Mouse (Mus musculus) T-helper 2 cell (primary cell): ENCODE measurements around the gene 4931406P16Rik.

Experiments
- in situ Hi-C: fragments of 300-600 bp; cut with MboI, MseI; formaldehyde crosslinking; loops from one replicate; pipeline ENCODE4 v1.15.1; 2025; ENCODE audit warnings: high pct_unique_total_duplicates

The 4931406P16Rik gene

DNA sequence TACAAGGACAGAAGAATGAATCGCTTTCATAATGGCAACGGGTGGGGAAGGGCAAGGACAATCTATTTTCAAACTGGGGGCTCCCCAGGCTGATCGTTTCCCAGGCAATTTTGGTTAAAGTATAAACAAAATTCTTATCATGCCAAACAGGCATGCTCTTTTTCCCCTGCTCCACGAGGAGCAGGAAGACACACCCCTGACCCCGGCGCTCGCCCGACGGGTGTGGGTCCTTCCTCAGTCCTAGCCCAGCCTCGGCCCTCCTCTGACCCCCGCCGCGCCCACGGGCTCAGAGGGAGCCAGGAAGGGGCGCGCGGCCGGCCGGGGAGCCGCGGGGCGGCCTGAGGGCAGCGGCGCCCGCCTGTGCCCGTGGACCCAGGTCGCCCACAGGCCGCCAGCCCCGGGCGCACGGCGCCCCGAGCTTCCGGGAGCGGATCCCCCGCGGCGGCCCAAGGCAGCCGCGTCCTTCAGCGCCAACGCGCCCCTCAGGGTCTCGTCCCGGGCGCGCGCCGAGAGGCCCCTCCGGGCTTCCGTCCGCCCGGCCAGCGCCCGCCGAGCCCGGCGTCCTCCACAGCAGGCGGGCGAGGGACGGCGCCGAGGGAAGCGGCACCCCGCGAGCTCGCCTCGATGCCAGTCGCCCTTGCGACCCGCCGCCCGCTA is 437 bp downstream of the 4931406P16Rik start:
- in situ Hi-C loops, result no loop called here

DNA sequence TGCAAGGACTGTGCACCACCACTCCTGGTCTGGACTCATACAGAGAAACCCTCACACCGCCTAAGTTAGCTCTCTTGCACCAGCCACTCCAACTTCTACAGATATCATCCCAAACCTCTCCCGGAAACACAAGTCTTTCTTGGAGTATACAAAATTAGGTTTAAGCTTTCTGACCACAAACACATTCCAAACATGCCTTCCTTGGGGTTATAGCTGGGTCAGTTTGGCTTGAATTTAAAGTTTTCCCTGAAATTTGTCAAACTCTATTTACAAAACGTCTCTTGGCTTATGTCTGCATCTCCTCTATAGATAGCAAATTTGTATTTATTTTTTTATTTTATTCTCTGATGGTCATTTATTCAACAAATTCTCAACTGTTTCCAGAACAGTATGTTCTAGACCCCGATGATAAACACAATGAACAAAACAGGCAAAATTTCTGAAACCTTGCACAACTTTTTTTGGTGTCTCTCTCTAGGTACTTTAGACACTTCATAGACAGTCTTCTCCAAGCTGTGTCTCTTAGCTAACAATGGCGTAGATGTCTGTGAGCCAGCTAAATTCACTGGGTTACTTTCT is 4.1 kb downstream of the 4931406P16Rik start:
- in situ Hi-C loops, result no loop called here

DNA sequence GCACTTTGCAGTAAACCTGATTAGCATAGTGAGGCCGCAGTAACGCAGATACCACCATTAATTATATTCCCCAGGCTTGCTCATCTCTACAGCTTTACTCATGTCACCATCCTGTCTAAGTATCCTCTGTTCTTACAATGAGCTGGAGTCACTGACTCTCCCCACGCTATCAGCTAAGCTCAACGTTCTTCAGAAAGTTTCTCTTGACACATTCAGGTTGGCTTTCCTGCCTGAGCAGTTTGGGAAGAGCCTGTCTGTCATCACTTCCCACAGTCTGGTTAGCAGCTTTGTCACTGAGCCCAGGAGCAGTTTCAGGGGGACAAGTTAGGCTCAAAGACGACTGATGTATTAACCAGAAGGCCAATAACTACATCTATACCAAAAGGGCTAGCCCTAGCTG is 4.8 kb downstream of the 4931406P16Rik start:
- in situ Hi-C loops, result no loop called here

DNA sequence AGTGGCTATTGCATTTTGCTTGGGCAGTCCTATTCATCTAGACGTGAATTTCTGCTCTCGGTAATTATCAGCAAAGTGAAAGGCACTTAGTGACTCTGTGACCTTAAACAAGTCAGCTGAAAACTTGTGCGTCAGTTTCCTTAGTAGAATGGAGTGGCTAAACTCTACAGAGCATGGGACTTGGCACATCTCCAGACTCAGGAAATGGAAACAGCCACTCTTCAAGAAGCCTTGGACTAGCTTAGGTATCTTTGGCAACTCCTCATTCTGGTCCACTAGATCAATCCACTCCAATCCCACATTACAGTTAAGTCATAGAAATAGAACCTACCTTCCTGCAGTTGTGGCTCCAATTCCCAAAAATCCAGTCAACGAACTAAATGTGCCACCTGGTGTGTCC is 7.9 kb downstream of the 4931406P16Rik start:
- in situ Hi-C loops, result no loop called here

DNA sequence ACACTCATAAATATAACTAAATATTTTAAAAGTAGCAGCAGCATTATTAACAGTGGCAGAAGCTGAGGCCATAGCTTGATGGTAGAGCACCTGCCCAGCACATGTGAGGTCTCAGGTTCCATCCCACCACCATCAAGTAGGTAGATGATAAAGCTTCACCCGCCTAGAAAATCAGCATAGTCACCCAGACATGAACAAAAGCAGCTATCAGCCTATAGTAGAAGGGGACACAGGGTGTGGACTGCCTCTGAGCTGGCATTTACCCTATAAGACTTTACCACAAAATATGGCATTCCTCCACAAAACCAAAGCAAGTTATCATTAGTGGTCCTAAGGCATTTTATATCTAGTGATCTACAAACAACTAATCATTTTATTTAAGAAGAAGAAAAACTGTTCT is 10.7 kb downstream of the 4931406P16Rik start:
- in situ Hi-C loops, result no loop called here

DNA sequence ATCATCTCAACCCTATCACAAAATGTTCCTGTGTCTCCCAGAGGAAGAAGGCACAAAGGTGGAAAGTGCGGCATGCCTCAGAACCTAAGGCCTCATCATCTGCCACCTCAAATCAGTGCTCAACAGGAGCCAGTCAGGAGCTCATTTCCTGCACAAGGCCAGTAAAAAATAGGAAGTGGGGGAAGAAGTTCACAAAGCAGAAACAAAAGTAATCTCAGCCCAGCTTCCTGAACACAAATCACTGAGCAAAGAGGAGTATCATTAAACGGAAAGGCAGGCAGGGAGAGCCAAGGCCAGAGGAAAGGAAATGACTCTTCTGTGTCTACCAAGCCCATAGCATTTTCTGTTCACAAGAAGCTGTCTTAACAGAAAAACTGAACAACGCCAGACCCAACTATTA is 11.4 kb downstream of the 4931406P16Rik start:
- in situ Hi-C loops, result no loop called here

DNA sequence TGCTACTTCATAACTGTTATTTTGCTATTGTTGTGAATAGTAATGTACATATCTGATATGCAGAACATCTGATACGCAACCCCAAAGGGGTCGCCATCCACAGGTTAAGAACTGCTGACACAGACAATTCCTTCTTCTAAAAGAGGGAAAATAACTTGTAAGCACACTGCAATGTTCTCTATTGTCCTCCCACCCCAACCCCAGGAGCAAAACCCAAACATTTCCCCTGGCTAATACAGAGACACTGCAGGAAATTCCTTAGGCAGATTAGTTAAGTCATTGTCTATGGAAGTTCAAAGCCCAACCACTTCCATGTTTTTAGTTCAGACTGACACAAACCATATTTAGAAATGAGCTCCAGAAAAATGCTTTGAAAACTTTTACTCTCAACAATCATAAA is 14.5 kb downstream of the 4931406P16Rik start:
- in situ Hi-C loops, result no loop called here

DNA sequence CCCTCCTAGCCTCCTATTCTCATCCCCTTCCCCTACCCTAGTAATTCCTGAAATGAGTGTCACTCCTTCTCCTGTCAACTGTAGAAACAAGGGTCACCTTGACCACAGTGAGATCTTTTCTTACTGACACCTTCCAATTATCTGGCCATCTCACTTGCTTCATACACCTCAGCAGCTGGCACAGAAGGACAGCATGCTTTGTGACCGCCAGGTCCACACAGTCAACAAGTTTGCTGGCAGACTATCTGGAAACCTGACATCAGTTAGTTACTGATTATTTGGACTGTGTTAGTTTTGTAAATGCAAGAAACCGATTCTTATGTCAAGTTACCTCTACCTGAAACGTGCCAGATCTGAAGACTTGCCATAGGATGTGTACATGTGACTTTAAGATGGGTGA is 17.2 kb downstream of the 4931406P16Rik start:
- in situ Hi-C loops, result no loop called here

DNA sequence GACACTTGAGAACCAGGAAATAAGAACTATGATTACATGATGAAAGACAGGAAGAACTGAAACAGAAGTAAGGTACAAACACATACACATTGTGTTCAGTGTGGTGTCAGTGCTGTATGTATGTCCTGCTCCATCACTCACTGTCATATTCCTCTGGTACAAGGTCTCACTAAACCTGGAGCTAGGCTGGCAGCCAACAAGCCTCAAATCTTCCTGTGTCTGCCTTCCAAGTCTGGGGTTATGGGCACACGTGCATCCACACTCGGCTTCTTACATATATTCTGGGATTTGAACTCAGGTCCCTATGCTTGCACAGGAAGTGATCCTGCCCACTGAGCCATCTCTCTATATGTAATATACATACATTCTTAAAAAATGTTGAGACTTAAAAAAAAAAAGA is 20.7 kb downstream of the 4931406P16Rik start:
- in situ Hi-C loops, result no loop called here

DNA sequence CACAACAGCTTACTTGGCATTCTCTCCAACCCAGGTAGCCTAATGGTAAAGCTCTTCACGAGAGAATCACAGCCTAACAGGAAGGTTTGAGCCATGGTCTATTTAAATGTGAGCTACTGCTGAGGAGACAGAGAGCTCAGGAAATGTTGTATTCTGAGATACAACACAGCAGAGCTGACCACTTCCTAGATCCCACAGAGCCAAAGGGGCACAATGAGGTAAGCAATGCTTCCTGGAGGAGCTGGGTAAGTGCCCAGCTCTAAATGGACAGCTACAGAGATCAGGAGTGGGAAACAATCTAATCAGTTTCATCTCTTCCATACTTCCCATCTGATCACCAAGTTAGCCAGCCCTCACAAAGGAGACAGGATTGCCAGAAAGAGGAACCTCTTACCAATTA is 22.1 kb downstream of the 4931406P16Rik start:
- in situ Hi-C loops, result no loop called here

DNA sequence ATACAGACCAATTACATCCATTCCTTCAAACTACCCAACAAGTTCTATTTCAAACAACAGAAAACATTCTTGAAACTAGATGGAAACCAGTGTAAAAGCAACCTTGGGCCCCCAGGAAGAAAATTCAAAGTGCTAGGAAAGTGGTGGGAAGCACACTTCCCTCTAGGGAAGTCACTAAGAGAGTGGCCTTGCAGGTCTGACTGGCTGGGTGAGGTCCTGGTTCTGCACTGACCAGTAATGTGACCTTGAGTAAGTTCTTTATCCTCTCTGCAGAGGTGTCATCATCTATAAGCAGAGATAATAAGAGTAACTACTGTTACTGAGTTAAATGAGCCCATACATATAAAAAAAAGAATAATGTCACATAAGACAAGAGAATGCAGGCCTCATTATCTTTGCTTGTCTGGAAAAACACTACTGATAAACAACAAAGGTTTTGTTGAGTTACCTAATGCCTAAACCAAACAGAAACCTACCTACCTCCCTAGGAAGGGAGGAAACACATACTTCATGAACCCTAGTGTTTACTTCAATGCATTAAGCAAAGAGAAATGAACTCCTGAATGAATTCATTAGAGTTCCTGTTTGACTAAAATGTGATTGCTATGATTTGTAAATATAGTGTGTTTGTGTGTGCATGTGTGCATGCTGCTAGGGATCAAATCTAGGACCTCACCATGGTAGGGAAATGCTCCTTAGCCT is 22.8 kb downstream of the 4931406P16Rik start:
- in situ Hi-C loops, result no loop called here

DNA sequence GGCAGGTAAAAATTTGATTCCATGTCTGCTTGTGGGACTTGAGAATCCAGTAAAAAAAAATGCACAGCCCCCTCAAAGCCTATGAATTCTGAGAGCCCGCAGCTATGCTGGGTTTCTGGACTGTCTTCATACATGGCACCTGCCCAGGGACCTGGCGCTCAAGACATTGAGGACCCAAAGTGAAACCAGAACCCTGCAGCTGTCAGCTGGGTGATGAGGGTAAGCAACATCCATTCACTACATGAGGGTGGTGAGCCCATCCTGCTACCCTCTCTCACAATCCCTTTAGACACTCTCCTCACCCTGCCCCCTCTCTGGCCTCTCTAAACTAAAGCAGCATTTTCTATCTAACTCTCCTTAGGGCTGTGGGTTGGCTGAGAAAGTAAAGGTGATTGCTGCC is 35.7 kb downstream of the 4931406P16Rik start:
- in situ Hi-C loops, result no loop called here

DNA sequence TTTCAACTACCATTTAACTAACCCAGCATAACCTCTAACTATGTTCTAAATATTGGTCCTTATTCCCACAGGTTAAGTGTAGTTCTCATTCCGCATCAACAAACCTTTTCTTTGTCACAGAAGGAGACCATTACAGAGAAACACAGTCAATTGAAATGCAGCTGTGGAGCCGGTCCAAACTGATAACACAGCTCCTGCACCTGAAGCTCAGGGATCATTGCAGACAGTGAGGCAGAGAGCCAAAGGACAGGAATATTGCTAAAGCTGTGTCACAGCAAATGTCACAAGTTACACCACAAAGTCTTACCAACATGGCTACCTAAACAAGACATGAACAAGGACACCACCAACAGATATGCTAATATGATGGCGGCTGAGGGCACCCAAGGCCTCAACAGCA is 37.3 kb downstream of the 4931406P16Rik start:
- in situ Hi-C loops, result no loop called here

DNA sequence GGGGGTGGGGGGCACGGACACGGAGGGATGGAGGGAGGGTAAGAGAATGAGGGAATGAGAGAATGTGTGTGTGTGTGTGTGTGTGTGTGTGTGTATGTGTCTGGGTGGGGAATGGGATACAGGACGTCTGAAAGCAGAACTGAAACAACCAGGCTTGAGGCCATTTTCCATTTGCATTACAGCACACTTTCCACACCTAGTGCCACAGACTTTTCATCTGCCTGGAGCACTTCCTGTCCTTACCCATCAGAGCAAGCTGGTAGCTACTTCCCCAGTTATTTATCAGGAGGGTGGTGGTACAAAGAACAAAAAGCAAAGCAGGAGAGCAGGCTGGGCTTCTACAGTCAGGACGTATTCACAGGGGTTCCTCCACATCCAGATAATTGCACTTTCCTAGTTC is 40.9 kb downstream of the 4931406P16Rik start:
- in situ Hi-C loops, result no loop called here

DNA sequence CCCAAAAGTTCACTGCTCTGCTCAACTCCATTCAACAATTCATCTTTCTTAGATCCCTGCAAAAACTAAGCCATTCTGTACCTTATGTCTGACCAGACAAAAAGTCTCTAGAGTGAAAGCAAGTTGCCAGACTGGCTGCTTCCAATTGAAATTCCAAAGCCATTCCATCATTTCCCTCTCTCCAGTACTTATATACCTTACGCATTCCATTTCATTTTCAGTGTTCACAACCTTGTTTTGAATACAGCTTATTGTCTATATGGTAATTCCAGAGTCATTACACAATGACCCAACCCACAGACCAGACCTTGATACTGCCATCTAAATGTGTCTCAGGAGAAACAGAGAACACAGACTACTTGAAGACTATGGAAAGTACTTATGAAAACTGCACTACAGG is 44.9 kb downstream of the 4931406P16Rik start:
- in situ Hi-C loops, result no loop called here

DNA sequence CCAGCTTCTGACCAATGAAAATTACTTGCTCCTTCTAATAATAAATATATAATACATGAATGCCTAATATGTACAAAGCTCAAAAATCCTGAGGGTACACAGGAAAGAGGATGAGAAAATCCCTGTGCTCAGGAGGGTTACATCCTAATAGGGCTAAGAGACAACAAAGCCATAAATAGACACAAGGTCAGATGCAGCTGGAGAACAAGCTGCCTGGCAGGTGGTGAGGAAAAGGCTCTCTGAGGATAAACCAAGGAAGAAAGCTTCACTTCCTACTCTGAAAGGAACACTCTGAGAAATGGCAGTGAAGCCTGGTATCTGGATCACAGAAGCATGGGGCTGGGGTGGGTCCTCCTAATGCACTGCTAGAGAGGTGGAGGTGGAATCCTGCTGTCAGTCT is 46.9 kb downstream of the 4931406P16Rik start:
- in situ Hi-C loops, result no loop called here

DNA sequence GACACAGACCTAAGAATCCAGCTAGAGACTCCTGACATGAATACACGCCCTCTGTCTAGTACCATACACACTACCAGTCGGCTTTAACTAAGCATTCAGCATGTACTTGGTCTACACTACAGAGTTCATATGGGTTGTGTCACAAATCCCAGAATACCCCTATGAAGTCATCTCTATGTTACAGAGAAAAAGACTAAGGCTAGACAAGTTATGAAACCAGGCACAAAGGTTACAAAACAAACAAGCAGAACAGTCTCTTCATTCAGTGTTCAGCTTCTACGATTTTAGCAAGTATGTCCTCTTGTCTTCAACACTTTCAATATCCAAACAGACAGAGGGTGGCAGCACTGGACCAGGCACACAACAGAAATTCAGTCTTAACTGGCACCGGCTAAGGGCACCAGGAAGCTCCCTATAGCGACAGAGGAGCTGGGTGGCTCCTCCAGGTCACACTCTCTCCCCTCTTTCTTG is 47.4 kb downstream of the 4931406P16Rik start:
- in situ Hi-C loops, result no loop called here

DNA sequence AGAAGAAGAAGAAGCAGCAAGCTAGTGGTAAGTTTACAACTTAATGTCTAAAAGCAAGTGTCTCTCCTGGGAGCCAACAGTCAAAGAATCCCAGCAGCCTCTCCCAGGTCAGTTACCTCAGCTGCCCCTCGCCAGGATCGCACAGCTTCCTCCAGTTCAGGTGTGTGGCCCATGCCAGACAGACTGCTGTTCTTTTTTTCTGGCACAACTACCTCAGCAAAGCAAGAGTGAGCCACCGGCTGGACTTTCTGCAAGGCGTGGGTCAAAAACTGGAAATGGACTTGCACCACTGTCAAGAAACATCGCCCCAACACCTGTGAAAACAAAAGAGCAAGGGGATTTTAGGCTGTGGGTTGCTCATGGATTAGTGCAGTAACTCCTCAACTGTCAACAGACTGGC is 49.9 kb downstream of the 4931406P16Rik start:
- in situ Hi-C loops, result no loop called here

DNA sequence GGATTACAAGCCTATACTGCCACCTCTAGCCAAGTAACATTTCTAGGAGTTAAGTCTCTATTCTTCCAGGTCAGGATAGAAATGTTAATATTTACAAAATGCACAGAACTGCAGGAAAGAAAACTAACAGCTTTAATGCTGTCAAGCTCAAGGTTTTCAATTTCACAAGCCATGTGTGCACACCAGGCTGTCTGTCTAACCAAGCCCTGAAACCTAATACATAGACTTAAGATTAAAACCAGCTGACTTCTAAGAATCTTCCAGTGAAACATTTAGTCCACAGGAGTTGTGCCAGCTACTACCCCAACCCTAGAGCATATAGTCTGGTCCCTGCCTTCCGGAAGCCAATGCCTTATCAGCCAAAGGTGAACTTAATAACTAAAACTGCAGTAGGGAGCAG is 54.9 kb downstream of the 4931406P16Rik start:
- in situ Hi-C loops, result no loop called here

DNA sequence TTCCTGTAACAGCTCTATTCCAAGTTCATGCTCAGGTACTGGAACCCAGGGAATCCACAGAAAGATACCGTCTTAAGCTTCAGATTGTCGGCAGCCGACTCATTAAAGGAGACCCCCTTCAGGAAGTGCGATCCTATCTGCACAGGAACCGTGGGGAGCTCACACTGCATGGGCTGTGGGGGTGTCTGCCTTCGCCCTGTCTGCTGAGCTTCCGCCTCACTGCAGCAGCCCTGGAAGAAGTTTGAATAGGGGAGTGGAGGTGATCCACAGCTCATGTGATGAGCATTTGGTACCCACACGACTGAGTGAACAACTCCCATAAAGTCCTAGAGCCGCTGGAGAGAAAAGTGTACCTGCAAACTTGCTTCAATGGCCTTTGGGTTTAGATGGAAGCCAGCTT is 56.1 kb downstream of the 4931406P16Rik start:
- in situ Hi-C loops, result no loop called here

DNA sequence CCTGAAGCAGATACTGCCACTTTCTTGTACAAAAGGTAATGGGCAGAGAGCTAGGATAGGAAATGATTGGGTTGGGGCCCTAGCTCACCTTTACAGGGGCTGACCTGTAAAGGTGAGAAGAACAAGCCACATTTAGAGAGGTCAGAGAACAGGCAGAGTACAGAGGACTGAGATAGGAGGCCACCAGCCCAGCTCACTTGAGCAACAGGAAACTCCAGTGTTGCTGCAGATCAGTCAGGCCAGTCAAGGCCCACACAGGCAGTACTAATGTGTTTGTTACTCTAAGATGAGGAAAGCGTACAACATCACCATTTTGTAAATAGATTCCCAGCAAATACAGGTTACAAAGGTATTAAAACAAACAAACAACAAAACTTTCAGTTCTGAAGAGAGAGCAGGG is 57.4 kb downstream of the 4931406P16Rik start:
- in situ Hi-C loops, result no loop called here

DNA sequence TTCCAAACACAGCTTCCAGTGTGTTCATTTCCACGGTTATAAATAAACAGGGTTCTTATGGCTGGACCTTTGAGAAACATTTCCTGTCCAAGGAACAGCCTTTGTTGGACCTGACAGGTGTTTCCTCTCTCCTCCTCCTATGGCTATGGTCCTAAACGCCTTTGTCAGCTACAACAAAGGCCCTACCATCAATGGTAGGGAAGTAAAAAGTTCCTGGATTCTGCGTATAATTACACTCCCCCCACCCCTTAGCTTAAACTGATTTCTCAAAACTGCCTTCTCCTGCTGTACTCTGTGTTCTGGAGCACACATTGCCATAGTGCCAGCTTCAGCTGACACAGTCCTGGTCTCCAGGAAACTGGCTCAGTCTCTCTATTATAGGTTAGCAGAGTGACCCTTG is 58.2 kb downstream of the 4931406P16Rik start:
- in situ Hi-C loops, result no loop called here

DNA sequence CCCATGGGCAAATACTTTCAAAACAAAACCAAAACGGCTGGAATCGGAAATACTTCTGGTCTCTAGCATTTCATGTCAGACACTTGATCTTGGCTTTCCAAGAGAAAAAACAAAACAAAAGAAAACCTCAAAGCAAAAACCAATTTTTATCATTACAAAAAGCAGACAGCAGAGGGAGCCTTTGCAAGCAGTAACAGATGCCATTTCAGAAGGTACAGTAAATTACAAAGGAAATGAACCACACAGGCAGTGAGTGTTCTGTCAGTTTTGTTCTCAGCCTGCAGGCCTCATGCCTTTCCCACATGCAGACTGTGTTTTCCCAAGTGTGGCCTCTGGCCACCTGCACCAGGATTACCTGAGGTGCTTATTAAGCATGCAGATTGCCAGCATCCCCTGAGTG is 61.3 kb downstream of the 4931406P16Rik start:
- in situ Hi-C loops, result no loop called here
